Mouse (Mus musculus): ENCODE results near the gene Tmem117. TPM values are rescaled to one million over a fixed set of nuclear protein-coding genes. Genes with fewer than 3 reads are reported as not detected.

Tmem117 gene
- total RNA-seq, 2 experiments from 2014 or later: 16.9 to 19.2 TPM

- no peak for DNase-seq
- TF ChIP-seq CTCF (IDR thresholded peaks at IDR 0.05): no peak
- Histone ChIP-seq H3K27ac (no peak overlapping the region), H3K4me3 (no peak overlapping the region)
- intact Hi-C loops (cut with DNase I): no loop called here
Measured at GRCm38 (mm10) chr15:94802820-94803219, 173.8 kb downstream of the Tmem117 start.

- DNase-seq: no peak
- no peak for TF ChIP-seq CTCF (IDR thresholded peaks at IDR 0.05)
- intact Hi-C loops (cut with DNase I): no loop called here
- Histone ChIP-seq H3K4me3 (no peak overlapping the region), H3K27ac (no peak overlapping the region)
Measured at GRCm38 (mm10) chr15:94803624-94804342, 174.8 kb downstream of the Tmem117 start.

GRCm38 (mm10) chr15:94806005-94806404 is 177.0 kb downstream of the Tmem117 start:
- intact Hi-C loops (cut with DNase I): no loop called here
- H3K27ac ChIP-seq: no peak overlapping the region
- no peak for TF ChIP-seq CTCF (IDR thresholded peaks at IDR 0.05)
- no peak for DNase-seq
- H3K4me3 ChIP-seq: no peak overlapping the region

DNA sequence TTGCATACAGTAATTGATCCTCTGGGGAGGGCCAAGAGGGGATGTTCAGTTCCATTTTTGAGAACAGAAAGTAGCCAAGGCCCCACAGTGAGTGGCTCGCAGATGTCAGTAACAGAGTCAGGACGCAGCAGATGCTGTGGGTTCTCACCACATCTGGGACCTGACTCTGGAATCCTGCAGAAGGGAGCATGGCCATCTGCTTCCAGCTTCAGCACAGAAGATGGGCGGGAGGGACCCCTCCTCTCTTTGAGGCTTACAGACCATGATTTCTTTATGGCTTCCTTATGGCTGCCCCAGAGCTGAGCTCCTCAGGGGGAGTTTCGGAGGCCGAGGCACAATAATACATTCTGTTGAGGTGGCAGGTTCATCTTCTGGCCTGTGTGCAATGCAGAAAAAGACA is 182.5 kb downstream of the Tmem117 start:
- no peak overlapping the region for H3K4me3 ChIP-seq
- H3K27ac ChIP-seq: no peak overlapping the region
- no peak for TF ChIP-seq CTCF (IDR thresholded peaks at IDR 0.05)
- DNase-seq: no peak
- intact Hi-C loops (cut with DNase I): no loop called here

- no peak for DNase-seq
- Histone ChIP-seq H3K4me3 (no peak overlapping the region; the same call in 1 of the 2 replicates), H3K27ac (no peak overlapping the region)
- intact Hi-C loops (cut with DNase I): no loop called here
- TF ChIP-seq CTCF (IDR thresholded peaks at IDR 0.05): no peak
Measured at GRCm38 (mm10) chr15:94814213-94815100, 185.4 kb downstream of the Tmem117 start.

DNA sequence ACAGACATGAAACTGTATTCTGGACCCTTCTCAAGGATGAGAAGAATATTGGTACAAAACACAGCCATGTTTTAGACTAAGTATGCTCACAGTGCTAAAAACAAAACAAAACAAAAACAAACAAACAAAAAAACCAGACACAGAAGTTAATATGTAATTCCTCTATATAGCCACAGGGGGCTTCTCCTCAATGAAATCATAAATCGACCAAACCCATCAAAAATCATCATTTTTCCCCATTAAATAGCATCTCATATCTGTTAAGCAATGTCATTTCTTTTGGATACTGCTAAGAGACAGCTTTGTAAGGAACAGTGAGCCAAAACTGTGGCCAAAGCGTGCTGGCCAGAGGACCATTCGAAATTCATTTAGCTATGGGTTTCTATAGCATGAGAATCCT is 206.6 kb downstream of the Tmem117 start:
- no peak for DNase-seq
- intact Hi-C loops (cut with DNase I): no loop called here
- H3K27ac ChIP-seq: no peak overlapping the region

DNA sequence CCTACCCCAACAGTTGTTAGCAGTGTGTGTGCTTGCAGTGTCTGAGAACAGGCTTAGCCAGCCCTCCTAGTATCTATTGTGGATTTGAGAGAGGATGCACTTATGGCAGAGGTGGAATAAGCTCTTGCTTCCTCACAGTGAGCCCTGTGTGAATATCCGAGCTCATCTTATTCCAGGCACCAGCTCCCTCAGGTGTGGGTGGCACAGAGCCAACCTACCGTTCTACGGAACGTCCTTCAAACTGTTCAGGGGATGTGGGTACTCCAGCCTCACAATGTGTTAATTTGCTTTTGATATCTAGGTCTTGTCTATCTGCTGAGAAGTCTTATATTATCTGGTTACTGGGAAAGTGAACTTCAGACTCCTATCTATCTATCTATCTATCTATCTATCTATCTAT is 209.6 kb downstream of the Tmem117 start:
- DNase-seq: no peak
- H3K27ac ChIP-seq: no peak overlapping the region
- no peak for TF ChIP-seq CTCF (IDR thresholded peaks at IDR 0.05)
- H3K4me3 ChIP-seq: no peak overlapping the region
- intact Hi-C loops (cut with DNase I): no loop called here

More for the DNA sequence above, 206.6 kb downstream of the Tmem117 start:
- no peak overlapping the region for H3K4me3 ChIP-seq
- TF ChIP-seq CTCF (IDR thresholded peaks at IDR 0.05): no peak

GRCm38 (mm10) chr15:94847501-94847900 is 218.5 kb downstream of the Tmem117 start:
- Histone ChIP-seq H3K4me3 (no peak overlapping the region), H3K27ac (no peak overlapping the region)
- intact Hi-C loops (cut with DNase I): no loop called here
- TF ChIP-seq CTCF (IDR thresholded peaks at IDR 0.05): peak; percentile 17; the same call in 1 of the 2 replicates
- no peak for DNase-seq

DNA sequence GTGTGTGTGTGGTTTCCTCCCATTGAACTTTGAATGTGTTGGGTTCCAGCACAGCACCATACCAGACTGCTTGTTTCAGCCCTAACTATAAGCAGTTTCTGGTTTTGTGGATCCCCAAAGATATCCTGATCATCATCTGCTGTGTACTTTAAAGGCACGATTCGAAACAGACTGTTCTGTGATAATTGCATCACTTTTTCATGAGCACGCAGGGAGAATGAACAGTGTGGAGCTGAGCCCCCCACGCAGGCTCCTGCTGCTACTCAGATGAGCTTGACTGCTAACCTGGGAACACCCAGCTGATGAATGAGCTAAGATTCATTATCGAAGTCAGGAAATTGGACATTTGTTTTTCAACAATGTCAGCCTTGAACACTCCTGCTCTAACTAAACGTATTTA is 230.6 kb downstream of the Tmem117 start:
- intact Hi-C loops (cut with DNase I): no loop called here
- no peak overlapping the region for H3K4me3 ChIP-seq
- TF ChIP-seq CTCF (IDR thresholded peaks at IDR 0.05): no peak
- H3K27ac ChIP-seq: no peak overlapping the region
- no peak for DNase-seq

DNA sequence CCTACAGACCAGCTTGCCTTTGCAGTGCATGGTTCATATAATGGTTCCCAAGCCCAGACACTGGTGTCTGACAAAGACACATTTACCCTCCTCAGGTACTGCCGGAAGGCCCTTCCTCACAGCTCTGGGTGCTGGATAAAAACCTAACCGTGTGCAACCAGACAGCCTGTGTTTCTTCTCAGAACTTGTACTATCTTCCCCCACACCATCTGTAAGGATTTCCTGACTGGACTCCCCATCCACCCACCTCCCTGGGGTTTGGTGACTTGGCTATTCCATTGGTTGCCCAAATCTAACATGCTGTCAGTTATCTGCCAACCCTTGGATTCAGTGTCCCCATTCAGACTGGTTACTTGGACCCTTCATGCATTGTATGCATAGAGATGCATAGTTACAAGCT is 232.1 kb downstream of the Tmem117 start:
- Histone ChIP-seq H3K4me3 (no peak overlapping the region), H3K27ac (no peak overlapping the region)

DNA sequence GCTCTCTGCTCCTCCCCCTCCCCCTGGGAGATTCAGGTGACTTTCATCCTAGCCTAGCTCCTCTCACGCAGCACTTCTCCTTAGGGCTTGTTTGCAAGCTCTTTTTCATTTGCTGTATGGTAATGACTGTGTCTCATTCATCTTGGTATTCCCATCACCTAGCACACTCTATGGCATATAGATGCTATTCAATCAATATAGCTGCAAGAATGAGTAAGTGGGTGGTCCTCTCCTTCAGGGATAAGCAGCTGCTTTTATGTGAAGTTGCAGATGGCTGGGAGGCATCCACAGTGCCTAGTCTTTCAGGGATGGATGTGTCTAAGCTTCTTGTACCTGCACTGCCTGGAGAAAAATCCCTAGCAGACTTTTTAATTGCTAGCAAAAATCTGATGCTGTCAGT is 235.1 kb downstream of the Tmem117 start:
- H3K4me3 ChIP-seq: no peak overlapping the region
- no peak for DNase-seq
- H3K27ac ChIP-seq: no peak overlapping the region
- TF ChIP-seq CTCF (IDR thresholded peaks at IDR 0.05): no peak
- intact Hi-C loops (cut with DNase I): no loop called here

More for the DNA sequence above, 232.1 kb downstream of the Tmem117 start:
- no peak for DNase-seq
- intact Hi-C loops (cut with DNase I): no loop called here
- no peak for TF ChIP-seq CTCF (IDR thresholded peaks at IDR 0.05)

- no peak for TF ChIP-seq CTCF (IDR thresholded peaks at IDR 0.05)
- Histone ChIP-seq H3K27ac (no peak overlapping the region), H3K4me3 (no peak overlapping the region)
- intact Hi-C loops (cut with DNase I): no loop called here
- no peak for DNase-seq
Measured at GRCm38 (mm10) chr15:94868372-94868771, 239.3 kb downstream of the Tmem117 start.

GRCm38 (mm10) chr15:94885026-94885425 is 256.0 kb downstream of the Tmem117 start:
- intact Hi-C loops (cut with DNase I): no loop called here
- TF ChIP-seq CTCF (IDR thresholded peaks at IDR 0.05): no peak
- DNase-seq: no peak
- Histone ChIP-seq H3K4me3 (no peak overlapping the region), H3K27ac (no peak overlapping the region)
